Mouse (Mus musculus): ENCODE results near the gene Doxl2.

Gene Doxl2

DNA sequence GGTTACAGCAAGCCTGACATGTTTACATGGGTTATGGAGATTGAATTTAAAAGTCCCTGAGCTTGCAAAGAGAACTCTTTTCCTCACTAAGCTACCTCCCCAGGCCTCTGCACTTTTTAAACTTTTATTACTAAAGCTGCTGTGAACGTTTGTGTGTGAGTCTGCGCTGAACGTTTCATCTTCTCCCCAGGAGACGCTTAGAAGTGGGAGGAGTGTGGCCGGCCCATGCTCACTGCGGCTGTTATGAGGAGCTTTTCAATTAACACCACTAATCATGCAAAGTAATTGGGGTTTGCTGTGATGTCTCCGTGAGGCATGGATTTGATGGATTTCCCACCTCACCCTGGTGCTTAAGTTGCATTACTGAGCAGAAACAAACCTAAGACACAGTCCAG, 34.4 kb downstream of the Doxl2 start:
- DNase-seq (ENCODE audit: extremely low read depth, low read depth, low spot score): no peak

GRCm38 (mm10) chr6:49009665-49010064, 34.9 kb downstream of the Doxl2 start:
- DNase-seq (ENCODE audit: extremely low read depth, low read depth, low spot score): no peak

DNA sequence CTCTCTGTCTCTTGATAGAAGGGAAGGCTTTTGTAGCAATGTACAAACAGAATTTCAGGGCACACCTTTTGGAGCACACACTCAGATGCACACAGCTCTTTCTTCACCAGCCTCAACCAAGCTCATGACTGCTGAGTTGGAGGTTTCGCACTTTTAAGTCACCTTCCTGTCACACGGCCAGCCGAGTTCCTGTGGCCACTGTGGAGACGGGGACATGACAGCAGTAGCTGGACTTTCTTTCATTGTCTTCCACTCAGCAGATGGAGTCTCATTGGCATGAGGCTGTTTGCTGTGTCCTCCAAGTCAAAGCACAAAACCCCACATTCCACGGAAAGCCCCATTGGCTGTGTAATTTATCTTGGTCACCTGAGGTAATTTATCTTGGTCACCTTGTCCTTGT, 36.4 kb downstream of the Doxl2 start:
- DNase-seq (ENCODE audit: extremely low read depth, low read depth, low spot score): no peak

- DNase-seq (ENCODE audit: extremely low read depth, low read depth, low spot score): no peak
These were observed 38.3 kb downstream of the Doxl2 start for GRCm38 (mm10) chr6:49013023-49013422.

DNA sequence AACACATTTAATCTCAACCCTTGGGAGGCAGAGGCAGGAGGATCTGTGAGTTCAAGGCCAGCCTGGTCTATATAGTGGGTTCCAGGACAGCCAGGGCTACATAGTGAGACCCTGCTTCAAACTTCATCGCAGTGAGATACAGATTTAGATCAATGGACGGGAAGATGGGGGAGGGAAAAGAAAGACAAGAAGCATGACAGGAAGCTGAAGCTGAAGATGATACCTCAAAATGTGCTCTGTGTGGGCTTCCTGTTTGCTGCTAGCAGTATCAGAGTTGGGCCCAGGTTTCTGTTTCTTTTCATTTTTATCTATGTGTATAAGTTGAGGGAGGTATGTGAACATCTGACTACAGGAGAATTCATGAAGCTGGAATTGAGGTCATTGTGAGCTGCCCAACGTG, 38.7 kb downstream of the Doxl2 start:
- no peak for DNase-seq (ENCODE audit: extremely low read depth, low read depth, low spot score)

DNA sequence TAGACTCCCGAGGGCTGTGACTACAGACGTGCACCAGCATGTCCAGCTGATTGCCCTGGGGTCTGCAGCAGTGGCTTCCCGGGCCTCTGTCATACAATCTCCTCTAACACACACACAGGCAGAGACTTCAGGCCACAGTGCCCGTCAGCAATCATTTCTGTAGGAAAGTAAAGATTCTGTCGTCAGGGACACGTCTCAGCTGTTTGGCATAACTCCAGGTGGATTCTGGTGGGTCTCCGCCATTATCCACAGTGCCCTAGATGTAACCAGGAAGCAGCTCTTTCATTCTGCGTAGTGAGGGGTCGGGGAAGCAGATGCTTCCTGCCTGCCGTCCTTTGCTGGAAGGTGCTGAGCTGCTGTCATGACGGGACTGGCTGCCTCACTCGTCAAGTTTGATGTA, 42.4 kb downstream of the Doxl2 start:
- DNase-seq (ENCODE audit: extremely low read depth, low read depth, low spot score): no peak

- DNase-seq (ENCODE audit: extremely low read depth, low read depth, low spot score): no peak
These were observed 44.6 kb downstream of the Doxl2 start for GRCm38 (mm10) chr6:49019341-49019740.

DNA sequence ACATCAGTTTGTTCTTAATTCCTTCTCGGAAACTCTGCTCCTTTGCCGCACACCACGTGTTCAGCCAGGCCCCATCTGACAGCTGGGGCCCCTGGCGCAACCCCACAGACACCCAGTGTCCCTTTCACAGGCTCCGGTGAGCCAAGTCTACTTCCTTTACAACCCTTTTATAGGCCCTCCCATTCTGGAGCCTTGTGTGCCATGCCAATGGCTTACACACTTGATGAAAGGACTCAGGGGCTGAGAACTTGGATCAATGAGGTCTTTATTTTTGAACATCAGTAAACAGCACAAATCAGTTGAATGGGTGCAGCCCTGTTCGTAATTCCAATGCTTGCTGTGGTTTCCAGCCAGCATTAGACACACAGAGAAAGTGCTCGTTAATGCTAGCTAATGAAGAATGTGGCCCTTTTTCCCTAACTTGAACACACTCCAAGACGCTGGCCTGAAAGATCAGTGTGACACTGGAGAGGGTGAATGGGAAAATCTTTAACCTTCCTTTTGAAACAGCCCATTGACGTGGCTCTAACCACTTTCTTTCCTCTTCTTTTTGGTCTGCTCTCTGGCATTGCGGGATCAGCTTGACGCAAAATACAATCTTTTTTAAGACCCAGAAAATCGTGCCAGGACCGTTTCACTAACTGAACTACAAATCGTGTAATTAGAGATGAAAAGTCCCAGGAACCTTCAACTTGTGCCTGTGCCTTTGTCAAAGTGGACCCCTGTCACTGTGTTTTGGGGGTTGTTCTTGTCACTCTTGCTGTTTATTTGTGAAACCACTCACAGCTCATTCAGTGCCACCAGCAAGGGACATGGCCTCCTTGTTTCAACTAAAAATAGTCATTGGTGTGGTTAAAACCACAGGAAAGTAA, 46.6 kb downstream of the Doxl2 start:
- no peak for DNase-seq (ENCODE audit: extremely low read depth, low read depth, low spot score)

DNA sequence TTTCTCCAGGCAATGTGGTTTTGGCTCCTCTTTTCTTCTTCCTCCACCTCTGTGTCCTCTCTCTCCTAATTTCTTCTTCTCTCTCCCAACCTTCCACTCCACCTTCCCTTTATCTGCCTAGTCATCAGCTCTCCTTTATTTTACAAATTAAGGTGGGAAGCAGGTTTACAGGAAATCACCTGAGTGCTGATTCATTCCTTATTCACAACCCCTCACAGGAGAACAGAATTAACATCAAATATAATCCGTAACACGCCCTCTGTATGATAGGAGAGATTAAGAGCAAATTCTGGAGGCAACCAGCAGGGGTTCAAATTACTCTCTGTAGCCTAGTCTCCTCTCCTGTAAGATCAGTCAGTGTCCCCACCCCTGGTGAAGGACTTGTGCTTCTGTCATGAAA, 47.6 kb downstream of the Doxl2 start:
- no peak for DNase-seq (ENCODE audit: extremely low read depth, low read depth, low spot score)

GRCm38 (mm10) chr6:49023315-49023714, 48.6 kb downstream of the Doxl2 start:
- DNase-seq (ENCODE audit: extremely low read depth, low read depth, low spot score): no peak

- no peak for DNase-seq (ENCODE audit: extremely low read depth, low read depth, low spot score)
These were observed 50.5 kb downstream of the Doxl2 start for GRCm38 (mm10) chr6:49025290-49025689.

DNA sequence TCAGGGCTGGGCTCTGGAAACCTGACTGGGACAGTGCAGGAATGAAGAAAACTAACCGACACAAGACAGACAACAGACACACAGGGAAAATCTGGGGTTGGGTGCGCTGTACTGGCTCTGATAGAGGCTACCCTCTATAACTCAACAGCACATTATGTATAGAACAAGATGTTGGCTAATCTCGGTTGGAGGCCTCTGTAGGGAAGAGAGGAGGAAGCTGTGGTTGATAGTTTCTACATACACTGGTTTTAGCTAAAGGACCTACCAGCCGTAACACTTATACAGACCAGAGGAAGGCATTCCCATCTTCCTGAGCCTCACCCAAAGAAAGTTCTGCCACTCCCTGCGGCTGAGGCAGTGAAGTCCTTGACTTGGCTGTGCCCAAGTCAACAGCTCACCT, 51.7 kb downstream of the Doxl2 start:
- no peak for DNase-seq (ENCODE audit: extremely low read depth, low read depth, low spot score)

DNA sequence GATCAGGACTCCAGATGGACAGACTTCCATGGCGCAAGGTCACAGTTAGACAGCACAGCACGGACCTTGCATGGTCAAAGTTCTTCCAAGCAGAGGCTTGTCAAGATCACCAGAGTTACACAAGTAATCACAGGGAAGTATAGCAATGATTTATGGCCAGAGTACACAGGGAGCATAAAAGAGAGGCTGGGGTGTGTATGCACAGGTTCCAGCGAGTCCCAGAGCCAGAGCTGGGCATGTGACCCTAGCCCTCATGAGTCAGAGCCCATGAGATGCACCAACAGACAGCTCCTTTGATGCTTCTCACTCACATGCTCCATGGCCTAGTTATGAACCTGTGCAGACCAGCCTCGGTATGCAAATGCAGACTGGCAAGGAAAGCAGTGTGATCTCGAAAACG, 53.3 kb downstream of the Doxl2 start:
- DNase-seq (ENCODE audit: extremely low read depth, low read depth, low spot score): no peak

Measured in fat pad, adult 2 months (tissue).